Comparison of ENCODE assay signal across 7 mouse cellular contexts in the genomic region with DNA sequence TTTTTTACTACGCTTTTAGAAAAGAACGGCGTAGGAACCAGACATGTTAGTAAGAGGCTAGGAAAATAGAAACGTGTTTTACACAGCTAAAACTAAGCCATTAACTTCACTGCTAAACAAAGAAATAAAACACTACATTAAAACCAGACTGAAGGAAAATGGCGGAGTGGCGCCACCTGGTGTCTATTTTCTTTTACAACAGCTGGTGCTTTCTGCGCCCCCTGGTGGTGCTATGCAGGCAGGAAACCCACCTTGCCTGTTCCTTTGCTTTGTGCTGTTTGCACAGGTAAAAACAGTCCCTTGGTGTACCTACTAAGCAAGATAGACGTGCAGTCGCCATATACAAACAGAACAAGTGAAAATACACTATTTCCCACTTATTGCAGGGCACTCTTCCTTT.
A peak's percentile ranks its signal among the peaks of the same experiment; 100 is the strongest.
DNase-seq lines count a peak whose midpoint lies in the region; ATAC-seq lines count a peak whose summit lies in the region.

No protein-coding gene starts in this region.

- intact Hi-C loops in gastrocnemius, postnatal 36 days (cut with DNase I) = loop anchor here (2.0 kb wide), 1 partner anchor 258 kb away; no protein-coding TSS in a partner anchor

- ATAC-seq in CD4-positive, CD25-positive, alpha-beta regulatory T cell, adult 4 months = peak; percentile 51
- ATAC-seq in megakaryocyte, adult 5-6 weeks (ENCODE audit: poor library complexity, severe bottlenecking) = peak; percentile 68

- peak; percentile 54 for DNase-seq in MN1 (ENCODE audit: low spot score)
- DNase-seq in cerebellum, adult 9-10 months = peak; percentile 71
- peak; percentile 62 to 64 for DNase-seq in gastrocnemius, postnatal 36 days
- peak; percentile 23 for DNase-seq in layer of hippocampus, adult 9-11 months
- peak; percentile 36 to 47 for DNase-seq in spleen, postnatal 36 days (ENCODE audit: low spot score in 2 of 2)

Comparison
In these comparisons a context has a peak if more than half of its experiments do, and no peak if none do; other contexts are left out.
1. Peak in every context shown above with its lines: DNase-seq and ATAC-seq.